Mouse (Mus musculus) liver, adult 2 months (tissue): ENCODE measurements at regions not wholly inside any gene's neighbourhood (a gene's known extent, or its start where the extent isn't known, plus 50 kb on each side); places are given as distances from the start of the nearest gene placed in this dataset.
"Not testable (repeated sequence)": the region's sequence is repeated elsewhere in the genome, so short reads cannot be mapped to it uniquely, and the experiment has no call there.

Source experiments
- DNase-seq: peaks from one replicate; pipeline ENCODE4 v3.0.0-alpha.2; 2011; ENCODE audit warnings: low read depth, low spot score; ENCODE audit errors: extremely low read depth
- H3K27ac ChIP-seq: fragments of 200-500 bp; replicated peaks from 2 replicates; pipeline ENCODE4 v1.5.1; 2012; ENCODE audit warnings: low read depth, mild to moderate bottlenecking, control low read depth, inconsistent platforms, low read length; ENCODE audit not compliant: insufficient read depth
- H3K27me3 ChIP-seq: fragments of 200-500 bp; 2 replicates; pipeline ENCODE4 v1.6.1; 2012; ENCODE audit warnings: mild to moderate bottlenecking, moderate library complexity, low read length, inconsistent platforms; ENCODE audit not compliant: control insufficient read depth, insufficient read depth
- H3K36me3 ChIP-seq: fragments of 200-500 bp; 2 replicates; pipeline ENCODE4 v1.6.1; 2012; ENCODE audit warnings: low read length, inconsistent platforms; ENCODE audit not compliant: control insufficient read depth, insufficient read depth
- H3K4me1 ChIP-seq: fragments of 200-500 bp; 2 replicates; pipeline ENCODE4 v1.6.1; 2011; ENCODE audit warnings: low read length; ENCODE audit not compliant: control insufficient read depth, insufficient read depth
- H3K4me3 ChIP-seq: fragments of 200-500 bp; 2 replicates; pipeline ENCODE4 v1.5.1; 2011; ENCODE audit warnings: low read depth, mild to moderate bottlenecking, control low read depth, low read length, moderate library complexity; ENCODE audit not compliant: insufficient read depth
- H3K79me2 ChIP-seq: fragments of 200-500 bp; 2 replicates; pipeline ENCODE4 v1.6.1; 2012; ENCODE audit warnings: inconsistent platforms, mild to moderate bottlenecking, low read length, moderate library complexity; ENCODE audit not compliant: control insufficient read depth, insufficient read depth
- H3K9ac ChIP-seq: fragments of 200-500 bp; 2 replicates; pipeline ENCODE4 v1.6.1; 2012; ENCODE audit warnings: low read depth, mild to moderate bottlenecking, control low read depth, inconsistent platforms, low read length
- CTCF ChIP-seq: fragments of 200-500 bp; IDR thresholded peaks from 2 replicates; pipeline ENCODE4 v1.5.1; 2011; ENCODE audit warnings: low read depth, low read length, control low read depth
- POLR2A ChIP-seq: fragments of 200-500 bp; IDR thresholded peaks from 2 replicates; pipeline ENCODE4 v1.6.1; 2011; ENCODE audit warnings: low read length, control low read depth; ENCODE audit not compliant: insufficient read depth; ENCODE audit errors: extremely low read depth
- WGBS: fragments of 180-500 bp; shearing (Covaris S2); methylation state at CpG from one replicate; pipeline ENCODE4 v1.1.7; 2018; 5-methylcytosine and 5-hydroxymethylcytosine counted together

DNA sequence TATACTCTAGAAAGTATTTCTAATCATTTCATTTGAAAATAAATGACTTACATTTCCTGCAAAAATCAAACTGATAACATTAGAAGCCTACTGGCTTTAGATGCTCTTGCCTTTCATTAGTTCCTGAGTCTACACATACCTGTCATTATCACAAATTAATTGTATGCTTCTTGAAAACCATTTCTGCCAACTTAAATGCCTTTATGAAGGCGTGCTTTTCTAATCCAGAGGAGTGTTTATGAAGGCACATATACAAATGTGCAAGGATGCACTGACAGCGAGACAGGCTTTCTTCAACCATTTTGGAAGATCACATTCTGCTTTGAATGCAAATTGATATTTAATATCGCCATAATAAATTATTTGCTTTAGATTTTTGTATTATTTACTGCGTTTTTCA, 246.6 kb downstream of the Mef2c start:
- Histone ChIP-seq H3K9ac (no peak overlapping the region), H3K4me3 (no peak overlapping the region), H3K36me3 (no peaks in the 10 kb centered on the region), H3K79me2 (no peaks in the 10 kb centered on the region), H3K27ac (no peak overlapping the region), H3K4me1 (no peaks in the 10 kb centered on the region), H3K27me3 (no peaks in the 10 kb centered on the region)
- no peak for TF ChIP-seq CTCF
- TF ChIP-seq POLR2A: no peak
- 51% methylated on average over 4 of the region's 4 CpGs for WGBS
- DNase-seq: no peak

DNA sequence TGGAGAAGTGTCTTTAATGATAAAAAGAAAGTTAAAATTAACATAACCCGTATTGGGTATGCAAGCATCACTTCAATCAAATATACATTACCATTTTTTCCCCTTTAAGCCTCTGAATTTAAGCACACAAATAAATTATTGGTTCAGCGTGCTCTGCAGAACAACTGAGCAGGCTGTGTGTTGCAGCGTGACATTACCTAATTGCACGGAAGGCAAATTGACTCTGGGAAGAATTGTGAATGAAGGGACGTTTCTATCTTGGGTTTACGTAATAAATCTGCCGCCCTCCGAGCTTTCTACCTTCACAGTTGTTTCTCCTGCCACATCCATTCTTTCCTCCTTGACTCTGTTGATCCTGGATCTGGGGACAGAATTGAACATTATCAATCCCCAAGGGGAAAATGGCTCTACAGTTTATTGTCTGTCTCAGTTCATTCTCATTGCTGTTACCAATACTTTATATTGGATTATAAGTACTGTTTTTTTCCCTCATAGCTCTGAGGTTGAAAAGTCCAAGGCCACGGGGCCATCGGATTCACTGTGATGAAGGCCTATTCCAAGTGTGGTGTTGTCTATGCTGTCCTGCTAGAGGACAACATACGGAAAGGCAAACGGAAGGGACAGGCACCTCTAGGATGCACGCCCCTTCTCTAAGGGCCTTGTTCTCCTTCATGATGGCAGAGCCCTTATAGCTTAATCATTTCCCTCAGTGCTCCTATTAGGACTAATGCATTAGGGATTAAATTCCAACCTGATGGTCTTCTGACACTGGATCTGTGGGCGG, 256.7 kb downstream of the Mef2c start:
- Histone ChIP-seq H3K4me3 (no peak overlapping the region), H3K4me1 (no peaks in the 10 kb centered on the region), H3K27me3 (no peaks in the 10 kb centered on the region), H3K27ac (no peak overlapping the region), H3K9ac (no peak overlapping the region), H3K79me2 (no peaks in the 10 kb centered on the region), H3K36me3 (no peaks in the 10 kb centered on the region)
- 84% methylated on average over 14 of the region's 14 CpGs for WGBS
- DNase-seq: no peak
- no peak for TF ChIP-seq POLR2A

DNA sequence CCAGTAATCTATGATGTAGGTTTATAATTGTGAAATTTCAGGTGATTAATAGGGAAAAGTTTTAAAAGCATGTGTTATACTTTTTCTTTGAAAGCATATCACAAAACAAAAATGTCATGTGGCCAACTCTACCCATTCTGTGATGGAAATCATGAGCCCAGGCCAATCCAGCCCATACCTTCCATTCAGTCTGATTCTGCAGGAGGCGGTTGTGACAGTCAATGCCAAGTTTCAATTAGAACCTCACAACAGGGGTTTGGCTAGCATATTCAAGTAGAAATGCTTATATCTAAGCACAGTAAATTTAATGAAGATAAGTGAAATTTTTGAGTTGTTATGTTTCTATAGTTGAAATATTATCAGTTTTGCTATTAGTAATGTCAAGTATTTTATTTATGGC, 258.6 kb downstream of the Mef2c start:
- no peak overlapping the region for H3K27ac ChIP-seq
- WGBS: 84% methylated on average over 1 of the region's 1 CpGs
- no peak overlapping the region for H3K9ac ChIP-seq
- no peak for DNase-seq
- no peaks in the 10 kb centered on the region for H3K79me2 ChIP-seq
- no peaks in the 10 kb centered on the region for H3K4me1 ChIP-seq
- H3K36me3 ChIP-seq: no peaks in the 10 kb centered on the region
- no peak for TF ChIP-seq POLR2A
- TF ChIP-seq CTCF: no peak
- H3K27me3 ChIP-seq: no peaks in the 10 kb centered on the region
- H3K4me3 ChIP-seq: no peak overlapping the region

DNA sequence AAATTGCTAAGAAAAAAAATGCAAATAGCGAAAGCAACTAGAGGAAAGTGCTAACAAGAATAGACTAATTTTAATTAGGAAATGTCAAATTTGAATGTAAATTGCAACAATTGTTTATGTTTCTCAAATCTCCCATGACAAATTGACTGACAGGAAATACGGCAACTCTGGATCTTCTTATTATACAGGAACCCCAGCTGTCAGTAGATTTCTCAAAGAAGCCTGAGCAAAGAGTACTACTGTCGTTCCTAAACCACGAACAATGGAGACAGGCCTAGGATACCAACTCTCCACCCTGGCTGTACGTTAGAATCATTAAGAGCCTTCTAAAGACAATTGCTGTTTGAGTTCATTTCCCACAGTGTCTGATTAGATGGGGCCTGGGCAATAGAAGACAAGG, 259.5 kb downstream of the Mef2c start:
- not testable (repeated sequence) for H3K27ac ChIP-seq, H3K4me3 ChIP-seq, H3K27me3 ChIP-seq, H3K9ac ChIP-seq, DNase-seq, H3K4me1 ChIP-seq, H3K79me2 ChIP-seq, H3K36me3 ChIP-seq
- 69% methylated on average over 5 of the region's 5 CpGs for WGBS

GRCm38 (mm10) chr13:83785643-83786042, 281.8 kb downstream of the Mef2c start:
- Histone ChIP-seq H3K9ac (no peak overlapping the region), H3K79me2 (no peaks in the 10 kb centered on the region), H3K27ac (no peak overlapping the region), H3K27me3 (peaks cover 3% of the 10 kb centered on the region; the same call in 1 of the 2 replicates), H3K36me3 (no peaks in the 10 kb centered on the region), H3K4me3 (no peak overlapping the region), H3K4me1 (no peaks in the 10 kb centered on the region)
- DNase-seq: no peak
- TF ChIP-seq CTCF (no peak), POLR2A (no peak)

DNA sequence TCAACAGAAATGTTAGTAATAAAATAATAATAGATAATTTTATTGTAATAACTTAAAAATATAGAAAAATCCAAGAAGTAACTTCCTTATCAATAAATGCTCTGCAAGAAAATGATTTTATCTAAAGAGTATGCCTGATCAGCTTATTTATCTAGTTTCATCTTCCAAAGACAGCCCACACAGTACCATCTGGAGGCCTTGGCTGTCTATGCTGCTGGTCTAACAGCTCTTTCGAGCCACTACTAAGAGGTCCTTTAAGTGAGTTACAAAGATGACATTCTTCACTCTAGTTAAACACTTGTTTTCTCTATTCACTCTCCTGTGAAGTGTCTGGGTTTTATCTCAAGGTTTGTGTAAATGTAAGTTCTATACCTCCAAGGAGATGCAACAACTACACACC, 305.7 kb downstream of the Mef2c start:
- Histone ChIP-seq H3K9ac (no peak overlapping the region), H3K36me3 (no peaks in the 10 kb centered on the region), H3K27ac (no peak overlapping the region), H3K79me2 (no peaks in the 10 kb centered on the region), H3K4me1 (no peaks in the 10 kb centered on the region), H3K27me3 (no peaks in the 10 kb centered on the region), H3K4me3 (no peak overlapping the region)
- no peak for TF ChIP-seq POLR2A
- TF ChIP-seq CTCF: no peak
- DNase-seq: no peak
- 51% methylated on average over 1 of the region's 1 CpGs for WGBS
